Mouse (Mus musculus): Measurements from ENCODE around the gene Hnrnpll.

DNA sequence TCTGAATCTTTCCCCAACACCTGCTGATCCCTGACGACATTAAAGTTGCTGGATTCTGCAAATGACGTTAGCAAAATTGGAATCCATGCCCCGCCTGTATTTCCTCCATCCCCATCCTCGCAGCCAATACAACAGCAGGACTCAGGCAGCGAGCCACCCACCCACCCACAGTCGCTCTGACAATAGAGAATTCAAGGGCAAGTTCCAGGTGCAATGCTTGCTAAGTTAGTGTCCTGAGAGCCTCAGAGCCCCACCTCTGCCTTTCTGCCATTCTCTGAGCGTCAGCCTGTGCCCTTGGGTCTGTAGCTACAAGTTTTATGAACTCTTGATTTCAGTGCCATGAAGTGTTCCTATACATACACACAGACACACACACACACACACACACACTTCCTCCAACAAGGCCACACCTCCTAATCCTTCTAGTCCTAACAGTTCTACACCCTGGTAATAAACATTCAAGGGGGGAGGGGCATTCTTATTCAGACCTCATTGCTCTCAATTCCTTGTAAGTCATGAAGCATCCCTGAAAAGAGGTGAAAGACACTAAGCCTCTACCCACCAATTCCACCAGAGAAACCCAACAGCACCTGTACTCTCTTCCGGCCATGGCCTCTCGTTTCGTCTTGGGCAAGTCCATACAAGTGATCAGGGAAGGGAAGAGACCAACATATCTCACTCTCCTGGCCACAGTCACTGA is 81.6 kb downstream of the Hnrnpll start:
- no peak for TF ChIP-seq GATA1 (IDR thresholded peaks at IDR 0.05; ENCODE audit: low read length)
- TF ChIP-seq TAL1 (IDR thresholded peaks at IDR 0.05; ENCODE audit: low read length), result no peak
